In genomic region chr13:17943306-17944077, GRCm38 (mm10) we compare ENCODE assay signal across 8 mouse cellular contexts. TPM values are rescaled to one million over a fixed set of nuclear protein-coding genes. Genes with fewer than 3 reads are reported as not detected.
A peak's percentile ranks its signal among the peaks of the same experiment; 100 is the strongest.
DNase-seq lines count a peak whose midpoint lies in the region; ATAC-seq and TF ChIP-seq lines count a peak whose summit lies in the region.

No protein-coding gene starts in this region.

- intact Hi-C loops in gastrocnemius, adult 2 months (cut with DNase I), result loop anchor here (5.0 kb wide), 3 partner anchors 49 to 251 kb away; partner anchors contain the start of genes Cdk13 and Yae1d1
- intact Hi-C loops in gastrocnemius, postnatal 14 days (cut with DNase I; ENCODE audit: low total_unique reads), result loop anchor here (5.0 kb wide), 1 partner anchor 49 kb away; the partner anchor contains the start of gene Yae1d1

- H3K9ac ChIP-seq in heart, embryonic 14.5 days (ENCODE audit: low read length), result peak overlapping the region; percentile 75
- peak overlapping the region; percentile 84 for H3K9ac ChIP-seq in stomach, embryonic 14.5 days (replicated peaks; ENCODE audit: low read depth, low read length)

- no peak for TF ChIP-seq CTCF in gastrocnemius, adult 2 months (IDR thresholded peaks at IDR 0.05)

- H3K9me3 ChIP-seq in heart, embryonic 14.5 days (ENCODE audit: control insufficient read depth, low read length), result no peaks in the 10 kb centered on the region
- no peaks in the 10 kb centered on the region for H3K9me3 ChIP-seq in stomach, embryonic 14.5 days (ENCODE audit: control insufficient read depth, low read depth, low read length)

- H3K27ac ChIP-seq in gastrocnemius, adult 2 months, result peak overlapping the region; percentile 94
- H3K27ac ChIP-seq in heart, embryonic 14.5 days (replicated peaks in 1 of 2; ENCODE audit: control insufficient read depth in 1 of 2, insufficient read depth in 1 of 2, low read depth in 2 of 2, low read length in 2 of 2), result peak overlapping the region; percentile 64 to 89
- peak overlapping the region; percentile 91 for H3K27ac ChIP-seq in stomach, embryonic 14.5 days (ENCODE audit: low read length)

- H3K36me3 ChIP-seq in heart, embryonic 14.5 days (ENCODE audit: control insufficient read depth, insufficient read depth, low read length), result no peaks in the 10 kb centered on the region
- no peaks in the 10 kb centered on the region for H3K36me3 ChIP-seq in stomach, embryonic 14.5 days (ENCODE audit: control insufficient read depth, insufficient read depth, low read length)

- DNase-seq in gastrocnemius, adult 2 months, result no peak
- DNase-seq in gastrocnemius, postnatal 14 days, result no peak
- peak; percentile 4 for DNase-seq in embryo, embryonic 11.5 days (ENCODE audit: low read depth, low spot score)
- DNase-seq in kidney, postnatal 36 days, result peak; percentile 32 to 58
- DNase-seq in lung, postnatal 14 days, result peak; percentile 13

- WGBS in heart, embryonic 14.5 days, result under 1% methylated on average over 66 of the region's 70 CpGs
- WGBS in stomach, embryonic 14.5 days, result under 1% methylated on average over 53 of the region's 70 CpGs

- H3K4me3 ChIP-seq in gastrocnemius, adult 2 months, result peak overlapping the region; percentile 94
- peak overlapping the region; percentile 64 to 98 for H3K4me3 ChIP-seq in heart, embryonic 14.5 days (ENCODE audit: control insufficient read depth in 1 of 2, insufficient read depth in 1 of 2, low read depth in 1 of 2, low read length in 2 of 2)
- peak overlapping the region; percentile 92 for H3K4me3 ChIP-seq in stomach, embryonic 14.5 days (ENCODE audit: low read depth, low read length)

- H3K4me2 ChIP-seq in heart, embryonic 14.5 days (ENCODE audit: low read length), result peak overlapping the region; percentile 79
- peak overlapping the region; percentile 72 for H3K4me2 ChIP-seq in stomach, embryonic 14.5 days (replicated peaks; ENCODE audit: low read depth, low read length)

- peak; percentile 69 for ATAC-seq in CD4-positive, CD25-positive, alpha-beta regulatory T cell, adult 4 months
- ATAC-seq in heart, embryonic 14.5 days (ENCODE audit: insufficient number of reproducible peaks, insufficient read depth, low FRiP score, low read depth), result peak; percentile 75
- peak; percentile 85 for ATAC-seq in stomach, embryonic 14.5 days (ENCODE audit: insufficient number of reproducible peaks, insufficient read depth, low FRiP score, low read depth)

- H3K27me3 ChIP-seq in heart, embryonic 14.5 days (ENCODE audit: control insufficient read depth, insufficient read depth, low read length), result no peaks in the 10 kb centered on the region
- no peaks in the 10 kb centered on the region for H3K27me3 ChIP-seq in stomach, embryonic 14.5 days (ENCODE audit: control insufficient read depth, insufficient read depth, low read length)

- peaks cover 0 to 16% of the 10 kb centered on the region in 2 experiments; a peak in 2 of 4 replicates for H3K4me1 ChIP-seq in heart, embryonic 14.5 days (ENCODE audit: control insufficient read depth in 2 of 2, insufficient read depth in 2 of 2, low read length in 2 of 2)
- peaks cover 6% of the 10 kb centered on the region; the same call in 1 of the 2 replicates for H3K4me1 ChIP-seq in stomach, embryonic 14.5 days (ENCODE audit: control insufficient read depth, insufficient read depth, low read length)

RNA-seq across cellular contexts. Expression of gene Rala, which starts 0.5 kb away (rescaled TPM):
- 10 to 100 TPM; 21.0 to 30.7 TPM for total RNA-seq in gastrocnemius, adult 2 months (2021)
- 10 to 100 TPM; 22.9 to 26.3 TPM for total RNA-seq in gastrocnemius, postnatal 14 days (2021)
- polyA plus RNA-seq in CD4-positive, CD25-positive, alpha-beta regulatory T cell, adult 4 months (2017; shearing (Covaris generic)), result 1 to 10 TPM; 3.8 to 5.1 TPM
- polyA plus RNA-seq in heart, embryonic 14.5 days (2014; fragmentation: Nextera tagmentation; extraction: Ambion mirVana), result 83.7 and 85.2 TPM in 2 replicates
- polyA plus RNA-seq in stomach, embryonic 14.5 days (2014; fragmentation: Nextera tagmentation; extraction: Ambion mirVana), result 101 and 105 TPM in 2 replicates

RNA-seq across cellular contexts. Expression of gene Yae1d1, which starts 49.7 kb away (rescaled TPM):
- 10 to 100 TPM; 13.9 to 17.3 TPM for total RNA-seq in gastrocnemius, adult 2 months (2021)
- 10 to 100 TPM; 13.9 to 16.7 TPM for total RNA-seq in gastrocnemius, postnatal 14 days (2021)
- 10 to 100 TPM; 17.3 to 18.7 TPM for polyA plus RNA-seq in CD4-positive, CD25-positive, alpha-beta regulatory T cell, adult 4 months (2017; shearing (Covaris generic))
- polyA plus RNA-seq in heart, embryonic 14.5 days (2014; fragmentation: Nextera tagmentation; extraction: Ambion mirVana), result 74.9 and 79.7 TPM in 2 replicates
- 68.9 and 69.6 TPM in 2 replicates for polyA plus RNA-seq in stomach, embryonic 14.5 days (2014; fragmentation: Nextera tagmentation; extraction: Ambion mirVana)

Comparison
In these comparisons a context has a peak if more than half of its experiments do, and no peak if none do; other contexts are left out.
1. DNase-seq: peak in embryo, embryonic 11.5 days (single experiment), kidney, postnatal 36 days (2 of 2) and lung, postnatal 14 days (single experiment); none in gastrocnemius, adult 2 months (single experiment) and gastrocnemius, postnatal 14 days (single experiment).
2. RNA of gene Rala, which starts 0.5 kb away (polyA plus RNA-seq): 101 to 105 TPM in stomach, embryonic 14.5 days and 83.7 to 85.2 TPM in heart, embryonic 14.5 days; 3.8 to 5.1 TPM in CD4-positive, CD25-positive, alpha-beta regulatory T cell, adult 4 months; every median in the first group is over 10 times any median in the second.
3. Peak in every context shown above with its lines, with median percentiles within 50 percentile points of each other: H3K27ac ChIP-seq, H3K4me3 ChIP-seq and ATAC-seq.